Mouse (Mus musculus) heart, embryonic 14.5 days (tissue): ENCODE measurements at regions not wholly inside any gene's neighbourhood (a gene's known extent, or its start where the extent isn't known, plus 50 kb on each side); places are given as distances from the start of the nearest gene placed in this dataset.

Source experiments
- ATAC-seq: fragments of 200-750 bp; cut with Nextera tagmentation; 2 replicates; pipeline ENCODE4 v1.8.0; 2017; ENCODE audit warnings: low read depth, moderate TSS enrichment; ENCODE audit not compliant: insufficient number of reproducible peaks, insufficient read depth, low FRiP score
- H3K27ac ChIP-seq, 2 experiments: fragments of 200-500 bp in 1 of 2; fragments of 300-500 bp in 1 of 2; sonication (generic) in 1 of 2; replicated peaks in 1 of 2; 2 replicates each; pipeline ENCODE4 v1.5.1; 2012 to 2014; ENCODE audit warnings: low read depth in 2 of 2, low read length in 2 of 2, control low read depth in 1 of 2, mild to moderate bottlenecking in 1 of 2, mixed read lengths in 1 of 2; ENCODE audit not compliant: control insufficient read depth in 1 of 2, insufficient read depth in 1 of 2
- H3K27me3 ChIP-seq: fragments of 300-500 bp; sonication (generic); 2 replicates; pipeline ENCODE4 v1.6.1; 2014; ENCODE audit warnings: mild to moderate bottlenecking, low read length, control low read depth; ENCODE audit not compliant: control insufficient read depth, insufficient read depth
- H3K36me3 ChIP-seq: fragments of 300-500 bp; sonication (generic); 2 replicates; pipeline ENCODE4 v1.6.1; 2014; ENCODE audit warnings: mild to moderate bottlenecking, control low read depth, low read length, mixed read lengths; ENCODE audit not compliant: control insufficient read depth, insufficient read depth
- H3K4me1 ChIP-seq, 2 experiments: fragments of 200-500 bp in 1 of 2; fragments of 300-500 bp in 1 of 2; sonication (generic) in 1 of 2; 2 replicates each; pipeline ENCODE4 v1.6.1; 2012 to 2014; ENCODE audit warnings: low read length in 2 of 2, control low read depth in 1 of 2, mixed read lengths in 1 of 2; ENCODE audit not compliant: control insufficient read depth in 2 of 2, insufficient read depth in 2 of 2
- H3K4me2 ChIP-seq: fragments of 300-500 bp; sonication (generic); 2 replicates; pipeline ENCODE4 v1.6.1; 2014; ENCODE audit warnings: mild to moderate bottlenecking, low read length
- H3K4me3 ChIP-seq, 2 experiments: fragments of 200-500 bp in 1 of 2; fragments of 300-500 bp in 1 of 2; sonication (generic) in 1 of 2; 2 replicates each; pipeline ENCODE4 v1.5.1; 2012 to 2014; ENCODE audit warnings: low read length in 2 of 2, mild to moderate bottlenecking in 2 of 2, control low read depth in 1 of 2, low read depth in 1 of 2, moderate library complexity in 1 of 2; ENCODE audit not compliant: control insufficient read depth in 1 of 2, insufficient read depth in 1 of 2
- H3K9ac ChIP-seq: fragments of 300-500 bp; sonication (generic); 2 replicates; pipeline ENCODE4 v1.6.1; 2014; ENCODE audit warnings: mild to moderate bottlenecking, low read length
- H3K9me3 ChIP-seq: fragments of 300-500 bp; sonication (generic); 2 replicates; pipeline ENCODE4 v1.6.1; 2016; ENCODE audit warnings: low read length, control low read depth; ENCODE audit not compliant: control insufficient read depth
- WGBS: fragments of 180-500 bp; shearing (Covaris S2); extraction: QIAGEN DNeasy Blood & Tissue Kit; methylation state at CpG from one replicate; pipeline ENCODE4 v1.1.7; 2014; 5-methylcytosine and 5-hydroxymethylcytosine counted together

- Histone ChIP-seq H3K27ac (no peak overlapping the region), H3K9ac (no peak overlapping the region), H3K9me3 (no peaks in the 10 kb centered on the region), H3K36me3 (no peaks in the 10 kb centered on the region), H3K27me3 (no peaks in the 10 kb centered on the region), H3K4me2 (no peak overlapping the region), H3K4me1 (no peaks in the 10 kb centered on the region), H3K4me3 (no peak overlapping the region)
- WGBS = 83% methylated on average over 8 of the region's 8 CpGs
- no peak for ATAC-seq
These were observed 103.4 kb downstream of the Mreg start for GRCm38 (mm10) chr1:72108678-72109077.

GRCm38 (mm10) chr1:72107125-72107524 lies 105.0 kb downstream of the Mreg start:
- Histone ChIP-seq H3K9ac (no peak overlapping the region), H3K36me3 (no peaks in the 10 kb centered on the region), H3K4me2 (no peak overlapping the region), H3K27ac (no peak overlapping the region), H3K4me1 (no peaks in the 10 kb centered on the region), H3K9me3 (no peaks in the 10 kb centered on the region), H3K27me3 (no peaks in the 10 kb centered on the region), H3K4me3 (no peak overlapping the region)
- 67% methylated on average over 7 of the region's 7 CpGs for WGBS
- no peak for ATAC-seq

GRCm38 (mm10) chr1:72106655-72107054 lies 105.5 kb downstream of the Mreg start:
- Histone ChIP-seq H3K9ac (no peak overlapping the region), H3K9me3 (no peaks in the 10 kb centered on the region), H3K27me3 (no peaks in the 10 kb centered on the region), H3K4me1 (no peaks in the 10 kb centered on the region), H3K4me2 (no peak overlapping the region), H3K4me3 (no peak overlapping the region), H3K36me3 (no peaks in the 10 kb centered on the region), H3K27ac (no peak overlapping the region)
- no peak for ATAC-seq
- 79% methylated on average over 4 of the region's 4 CpGs for WGBS

GRCm38 (mm10) chr1:72105435-72106057 lies 106.6 kb downstream of the Mreg start:
- 77% methylated on average over 5 of the region's 5 CpGs for WGBS
- Histone ChIP-seq H3K27me3 (no peaks in the 10 kb centered on the region), H3K4me3 (no peak overlapping the region), H3K4me2 (no peak overlapping the region), H3K27ac (no peak overlapping the region), H3K9me3 (no peaks in the 10 kb centered on the region), H3K9ac (no peak overlapping the region), H3K36me3 (no peaks in the 10 kb centered on the region), H3K4me1 (no peaks in the 10 kb centered on the region)
- no peak for ATAC-seq

- Histone ChIP-seq H3K4me3 (no peak overlapping the region), H3K27ac (no peak overlapping the region), H3K9ac (no peak overlapping the region), H3K9me3 (no peaks in the 10 kb centered on the region), H3K4me1 (no peaks in the 10 kb centered on the region), H3K4me2 (no peak overlapping the region), H3K36me3 (no peaks in the 10 kb centered on the region), H3K27me3 (no peaks in the 10 kb centered on the region)
- 57% methylated on average over 6 of the region's 6 CpGs for WGBS
- no peak for ATAC-seq
These were observed 108.1 kb downstream of the Mreg start for GRCm38 (mm10) chr1:72103962-72104361.

GRCm38 (mm10) chr1:72103387-72103786 lies 108.7 kb downstream of the Mreg start:
- no peak overlapping the region for H3K27ac ChIP-seq
- no peak overlapping the region for H3K4me3 ChIP-seq
- WGBS = 77% methylated on average over 6 of the region's 6 CpGs
- H3K9me3 ChIP-seq = no peaks in the 10 kb centered on the region
- H3K9ac ChIP-seq = no peak overlapping the region
- ATAC-seq = no peak
- H3K36me3 ChIP-seq = no peaks in the 10 kb centered on the region
- no peaks in the 10 kb centered on the region for H3K4me1 ChIP-seq
- H3K27me3 ChIP-seq = no peaks in the 10 kb centered on the region
- H3K4me2 ChIP-seq = no peak overlapping the region

- no peak for ATAC-seq
- H3K9ac ChIP-seq = no peak overlapping the region
- no peak overlapping the region for H3K27ac ChIP-seq
These were observed 112.7 kb downstream of the Mreg start for GRCm38 (mm10) chr1:72099447-72099846.

GRCm38 (mm10) chr1:72091344-72091743 lies 120.8 kb downstream of the Mreg start:
- H3K36me3 ChIP-seq = no peaks in the 10 kb centered on the region
- 80% methylated on average over 2 of the region's 2 CpGs for WGBS
- H3K4me1 ChIP-seq = no peaks in the 10 kb centered on the region
- no peaks in the 10 kb centered on the region for H3K27me3 ChIP-seq
- no peaks in the 10 kb centered on the region for H3K9me3 ChIP-seq
- no peak overlapping the region for H3K9ac ChIP-seq
- no peak overlapping the region for H3K27ac ChIP-seq
- no peak overlapping the region for H3K4me3 ChIP-seq
- no peak for ATAC-seq
- no peak overlapping the region for H3K4me2 ChIP-seq

More at GRCm38 (mm10) chr1:72099447-72099846, 112.7 kb downstream of the Mreg start:
- Histone ChIP-seq H3K4me2 (no peak overlapping the region), H3K4me3 (no peak overlapping the region), H3K4me1 (no peaks in the 10 kb centered on the region), H3K36me3 (no peaks in the 10 kb centered on the region), H3K9me3 (no peaks in the 10 kb centered on the region), H3K27me3 (no peaks in the 10 kb centered on the region)
- WGBS = 36% methylated on average over 5 of the region's 5 CpGs
